Mouse (Mus musculus): ENCODE measurements around the gene Tpm1. TPM values are rescaled to one million over a fixed set of nuclear protein-coding genes. Genes with fewer than 3 reads are reported as not detected.

The Tpm1 gene
- polyA plus RNA-seq, 1 experiment from 2014 or later, result 165 TPM

Other genes with a start within 250 kb of the Tpm1 start
- 4.0 and 5.4 TPM in 2 replicates for gene Aph1c, start 214.7 kb downstream of the Tpm1 start, polyA plus RNA-seq (2015; fragmentation: Nextera tagmentation; extraction: Ambion mirVana)
- 37.6 and 38.4 TPM in 2 replicates for gene Rab8b, start 129.7 kb downstream of the Tpm1 start, polyA plus RNA-seq (2015; fragmentation: Nextera tagmentation; extraction: Ambion mirVana)
- 291 and 315 TPM in 2 replicates for gene Rps27l, start 103.3 kb downstream of the Tpm1 start, polyA plus RNA-seq (2015; fragmentation: Nextera tagmentation; extraction: Ambion mirVana)
- 12.2 and 12.8 TPM in 2 replicates for gene Lactb, start 73.9 kb downstream of the Tpm1 start, polyA plus RNA-seq (2015; fragmentation: Nextera tagmentation; extraction: Ambion mirVana)